Mouse (Mus musculus) layer of hippocampus, adult 8-10 months (tissue): ENCODE results near the gene Nfix. TPM values are rescaled to one million over a fixed set of nuclear protein-coding genes. Genes with fewer than 3 reads are reported as not detected.

Source experiments
- DNase-seq, 2 experiments: peaks; one replicate each; pipeline ENCODE4 v3.0.0; 2022; ENCODE audit warnings: low spot score in 2 of 2
- total RNA-seq, 4 experiments: library from RNA; stranded (reverse); gene quantifications; 2 replicates each; pipeline ENCODE4 v1.2.4; 2022

The Nfix gene
- total RNA-seq, 4 experiments from 2014 or later = 453 to 552 (median 494) TPM

GRCm38 (mm10) chr8:84769324-84769723, 30.8 kb downstream of the Nfix start:
- no peak for DNase-seq

- no peak for DNase-seq
Measured at GRCm38 (mm10) chr8:84768343-84769095, 31.6 kb downstream of the Nfix start.

- no peak for DNase-seq
Measured at GRCm38 (mm10) chr8:84767221-84767620, 32.9 kb downstream of the Nfix start.

- no peak for DNase-seq
Measured at GRCm38 (mm10) chr8:84766422-84766821, 33.7 kb downstream of the Nfix start.

GRCm38 (mm10) chr8:84765629-84766028, 34.5 kb downstream of the Nfix start:
- peak in 1 of 2 experiments; percentile 67 for DNase-seq

GRCm38 (mm10) chr8:84764870-84765495, 35.2 kb downstream of the Nfix start:
- peak in 1 of 2 experiments; percentile 65 for DNase-seq

GRCm38 (mm10) chr8:84764100-84764499, 36.0 kb downstream of the Nfix start:
- no peak for DNase-seq

- DNase-seq = no peak
Measured at GRCm38 (mm10) chr8:84760901-84761300, 39.2 kb downstream of the Nfix start.

GRCm38 (mm10) chr8:84760405-84760805, 39.7 kb downstream of the Nfix start:
- no peak for DNase-seq

GRCm38 (mm10) chr8:84759718-84760117, 40.4 kb downstream of the Nfix start:
- DNase-seq = no peak

- no peak for DNase-seq
Measured at GRCm38 (mm10) chr8:84759126-84759525, 41.0 kb downstream of the Nfix start.

- DNase-seq = no peak
Measured at GRCm38 (mm10) chr8:84758308-84758707, 41.8 kb downstream of the Nfix start.

GRCm38 (mm10) chr8:84757501-84757900, 42.6 kb downstream of the Nfix start:
- DNase-seq = no peak

- no peak for DNase-seq
Measured at GRCm38 (mm10) chr8:84752734-84753582, 47.2 kb downstream of the Nfix start.

- no peak for DNase-seq
Measured at GRCm38 (mm10) chr8:84749519-84749918, 50.6 kb downstream of the Nfix start.

- DNase-seq = no peak
Measured at GRCm38 (mm10) chr8:84745032-84745925, 54.9 kb downstream of the Nfix start.

GRCm38 (mm10) chr8:84743517-84744420, 56.4 kb downstream of the Nfix start:
- no peak for DNase-seq

GRCm38 (mm10) chr8:84743054-84743415, 57.1 kb downstream of the Nfix start:
- no peak for DNase-seq

- no peak for DNase-seq
Measured at GRCm38 (mm10) chr8:84742171-84743053, 57.7 kb downstream of the Nfix start.
